Mouse (Mus musculus) macrophage (primary cell): ENCODE results near the gene Slc25a51. TPM values are rescaled to one million over a fixed set of nuclear protein-coding genes. Genes with fewer than 3 reads are reported as not detected.

ENCODE experiments used
- polyA plus RNA-seq: library from polyadenylated mRNA; stranded (reverse); fragments of 250-400 nt; gene quantifications from 3 replicates; pipeline ENCODE4 v1.2.4, GENCODE M21; 2018; ENCODE audit warnings: inconsistent platforms

Slc25a51 gene
- polyA plus RNA-seq, 1 experiment from 2014 or later = 48.2 TPM

Other genes starting within 250 kb of the Slc25a51 start
- gene Frmpd1, start 223.9 kb downstream of the Slc25a51 start, polyA plus RNA-seq = not detected in 3 replicates
- 4.3 to 8.1 TPM (median 6.8 TPM) in 3 replicates for gene Trmt10b, start 111.6 kb downstream of the Slc25a51 start, polyA plus RNA-seq
- 5.0 to 7.9 TPM (median 7.4 TPM) in 3 replicates for gene Dcaf10, start 66.7 kb downstream of the Slc25a51 start, polyA plus RNA-seq
- gene Exosc3, start 66.0 kb downstream of the Slc25a51 start, polyA plus RNA-seq = 17.6 to 31.1 TPM (median 28.5 TPM) in 3 replicates
- 3.0 to 3.2 TPM (median 3.0 TPM) in 3 replicates for gene Shb, start 123.7 kb upstream of the Slc25a51 start, polyA plus RNA-seq